Mouse (Mus musculus) Muller cell, postnatal 12 days (primary cell): ENCODE measurements around the gene Thsd4.

Experiments
- DNase-seq: peaks from one replicate; pipeline ENCODE4 v3.0.0-alpha.2; 2015; ENCODE audit errors: inconsistent ontology term

Gene Thsd4

DNA sequence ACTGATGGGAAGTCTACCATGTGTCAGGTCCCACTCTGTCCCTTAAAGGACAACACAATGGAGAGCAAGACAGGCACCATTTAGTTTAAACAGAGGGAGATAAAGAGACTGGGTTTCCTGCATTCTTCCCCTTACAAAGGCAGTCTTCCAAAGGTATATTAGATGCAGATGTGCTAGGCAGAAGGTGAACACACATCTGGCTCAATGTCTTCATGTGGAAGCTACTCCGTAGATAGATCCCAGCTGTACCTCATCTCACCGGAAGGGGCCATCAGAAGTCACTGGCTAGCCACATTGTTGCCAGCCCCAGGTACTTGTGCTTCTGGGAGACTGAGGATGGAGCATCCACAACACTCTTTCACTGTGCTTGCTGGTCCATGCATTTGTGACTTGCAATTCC lies 301.4 kb downstream of the Thsd4 start:
- no peak for DNase-seq

GRCm38 (mm10) chr9:60218396-60218795 lies 303.4 kb downstream of the Thsd4 start:
- DNase-seq: no peak

- DNase-seq: no peak
Observed at GRCm38 (mm10) chr9:60216029-60216428, 305.8 kb downstream of the Thsd4 start.

DNA sequence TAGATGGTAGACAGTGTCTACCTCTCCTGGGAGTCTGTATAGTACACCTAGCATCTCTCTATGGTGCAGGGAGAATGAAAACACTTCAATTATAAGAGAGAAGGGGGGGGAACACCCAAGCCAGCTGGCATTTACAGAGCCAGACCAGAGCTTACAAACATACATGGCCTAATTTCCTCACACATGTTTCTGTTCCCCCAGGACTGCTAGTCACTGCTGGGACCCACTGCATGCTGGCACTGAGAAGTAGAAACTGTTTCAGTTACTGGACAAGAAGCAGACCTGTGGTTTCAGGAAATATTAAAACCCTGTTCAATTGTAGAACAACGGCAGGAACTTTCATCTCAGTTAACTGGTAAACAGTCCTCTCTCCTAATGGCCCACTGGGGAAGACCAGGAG lies 308.7 kb downstream of the Thsd4 start:
- DNase-seq: no peak

GRCm38 (mm10) chr9:60208843-60209242 lies 313.0 kb downstream of the Thsd4 start:
- DNase-seq: peak; percentile 58

DNA sequence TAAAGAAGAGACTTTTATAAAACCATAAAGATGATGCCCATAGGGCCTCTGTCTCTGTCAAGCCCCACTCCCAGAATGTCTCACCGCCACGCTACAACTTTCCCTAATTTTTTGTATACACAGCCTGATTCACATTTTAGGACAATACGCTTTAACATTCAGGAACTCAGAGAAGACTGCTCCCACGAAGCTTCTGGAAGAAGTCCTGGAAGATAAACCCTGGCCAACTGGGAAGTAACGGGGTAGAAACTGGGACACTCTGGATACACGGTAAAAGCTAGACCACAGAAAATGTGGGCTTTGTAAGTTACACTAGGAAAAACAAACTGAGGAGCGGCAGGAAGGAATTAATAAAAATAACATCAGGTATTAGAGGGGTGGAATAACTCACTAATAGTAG lies 318.7 kb downstream of the Thsd4 start:
- no peak for DNase-seq

DNA sequence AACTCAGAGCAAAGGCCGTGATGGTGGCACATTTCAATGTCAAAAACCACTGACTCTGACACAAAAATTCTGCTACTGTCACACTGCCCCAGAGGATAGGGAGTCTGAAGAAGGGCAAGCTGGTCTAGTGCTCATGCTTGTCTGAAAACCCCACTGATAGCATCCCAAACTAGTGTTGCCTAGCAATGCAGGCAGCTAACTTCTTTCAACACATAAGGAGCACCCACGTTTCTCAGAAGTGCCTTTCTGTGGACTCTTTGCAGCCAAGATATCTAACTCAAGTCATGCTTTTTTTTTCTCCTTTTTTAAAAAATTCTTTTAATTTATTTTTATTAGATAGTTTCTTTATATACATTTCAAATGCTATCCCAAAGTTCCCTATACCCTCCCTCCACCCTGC lies 321.4 kb downstream of the Thsd4 start:
- DNase-seq: no peak

DNA sequence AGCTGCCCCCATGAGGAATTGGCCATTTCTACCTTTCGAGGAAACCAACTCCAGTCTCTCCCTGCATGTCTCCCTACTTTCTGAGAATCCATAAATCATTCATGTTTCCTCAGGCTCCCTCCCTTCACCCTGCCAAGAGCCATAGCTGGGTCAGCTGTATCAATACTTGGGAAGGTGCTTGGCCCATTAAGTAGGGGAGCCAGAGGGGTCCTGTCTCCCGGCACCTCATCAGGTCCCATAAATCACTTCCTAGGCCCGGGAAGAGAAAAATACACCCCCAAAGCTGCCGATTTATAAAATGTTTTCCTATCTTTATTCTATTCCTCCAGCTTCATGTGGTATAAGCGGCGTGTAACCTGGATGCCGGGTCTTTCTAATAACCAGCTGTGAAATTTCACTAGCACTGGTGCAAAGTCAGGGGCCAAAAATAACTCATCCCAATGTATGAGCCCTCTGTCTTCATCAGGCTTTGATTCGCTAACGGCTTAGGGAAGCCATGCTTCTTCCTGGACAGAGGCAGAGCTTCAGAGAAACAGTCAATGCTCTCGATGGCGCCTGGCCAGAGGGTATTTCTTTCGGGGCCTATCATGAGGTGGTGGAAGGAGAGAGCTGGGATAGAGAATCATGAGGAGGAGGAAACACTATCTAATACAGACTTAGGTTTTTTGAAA lies 323.2 kb downstream of the Thsd4 start:
- DNase-seq: no peak

DNA sequence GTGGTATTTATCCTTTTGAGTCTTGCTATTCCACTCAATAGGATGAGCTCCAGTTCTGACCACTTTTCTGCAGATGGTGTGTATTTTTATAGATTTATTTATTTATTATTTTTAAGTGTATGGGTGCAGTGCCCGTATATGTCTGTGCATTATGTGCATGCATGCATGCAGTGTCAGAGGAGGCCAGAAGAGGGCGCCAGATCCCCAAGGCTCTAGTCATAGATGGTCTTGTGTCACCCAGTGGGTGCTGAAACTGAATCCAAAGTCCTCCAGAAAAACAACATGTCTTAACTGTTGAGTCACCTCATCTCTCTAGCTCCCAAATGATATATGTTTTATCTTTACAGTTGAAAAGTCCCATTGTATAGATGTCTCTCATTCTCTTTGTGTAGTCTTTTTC lies 326.3 kb downstream of the Thsd4 start:
- DNase-seq: no peak

DNA sequence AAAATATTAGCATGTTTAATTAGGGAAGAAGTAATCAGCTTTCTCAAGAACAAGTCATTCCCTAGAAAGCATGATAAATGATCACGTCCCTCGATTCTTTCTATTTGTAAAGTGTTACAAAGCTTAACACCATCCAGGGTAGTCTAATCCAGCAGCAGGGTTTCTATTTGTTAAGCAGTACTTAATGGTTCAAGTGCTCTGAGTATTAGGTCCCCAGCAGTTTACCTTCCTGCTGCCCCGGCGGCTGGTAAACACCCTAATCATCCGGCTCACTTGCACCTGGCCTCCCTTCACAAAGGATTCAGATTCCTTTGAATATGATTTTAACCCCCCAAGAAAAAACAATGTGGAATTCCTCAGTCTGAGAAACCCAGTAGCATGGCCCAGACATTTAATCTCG lies 326.9 kb downstream of the Thsd4 start:
- no peak for DNase-seq

- DNase-seq: no peak
Observed at GRCm38 (mm10) chr9:60192321-60192720, 329.5 kb downstream of the Thsd4 start.

GRCm38 (mm10) chr9:60187437-60187836 lies 334.4 kb downstream of the Thsd4 start:
- DNase-seq: no peak

DNA sequence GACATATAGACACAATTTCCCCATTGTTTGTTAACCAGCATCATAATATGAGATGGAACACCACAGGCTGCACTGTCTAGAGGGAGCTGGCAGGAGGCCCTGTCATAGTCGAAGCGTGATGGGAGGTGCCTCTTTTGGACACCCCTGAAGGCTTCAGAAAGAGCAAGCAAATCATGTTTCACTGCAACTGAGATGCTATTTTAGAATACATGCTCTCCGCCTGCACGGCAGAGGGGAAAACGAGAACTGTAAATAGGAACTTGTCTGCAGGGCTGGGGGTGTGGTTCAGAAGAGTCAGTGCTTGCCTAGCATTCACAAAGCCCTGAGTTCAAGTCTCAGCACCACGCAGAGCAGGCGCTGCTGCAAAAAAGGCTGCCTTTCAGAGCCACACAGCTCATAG lies 334.9 kb downstream of the Thsd4 start:
- DNase-seq: no peak

DNA sequence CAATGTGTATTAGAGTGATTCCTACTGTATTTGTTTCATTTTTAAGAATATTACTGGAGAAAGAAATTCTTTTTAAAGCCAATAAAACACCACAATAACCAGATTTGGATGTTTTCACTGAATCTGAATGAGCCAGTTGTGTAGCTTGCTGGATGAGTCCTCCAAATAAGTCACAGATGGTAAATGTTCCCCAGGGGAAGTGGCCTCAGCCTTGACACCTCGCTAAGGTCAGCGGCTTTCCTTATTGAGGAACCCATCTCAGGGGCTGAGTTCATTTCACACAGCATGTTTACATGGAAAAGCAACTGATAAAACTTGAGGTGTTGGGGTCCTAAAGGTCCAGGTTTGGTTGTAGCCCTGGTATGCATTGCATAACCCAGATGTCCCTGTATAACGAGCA lies 337.8 kb downstream of the Thsd4 start:
- DNase-seq: no peak

GRCm38 (mm10) chr9:60182371-60182770 lies 339.5 kb downstream of the Thsd4 start:
- DNase-seq: no peak

GRCm38 (mm10) chr9:60180936-60181335 lies 340.9 kb downstream of the Thsd4 start:
- no peak for DNase-seq

- DNase-seq: no peak
Observed at GRCm38 (mm10) chr9:60180114-60180513, 341.7 kb downstream of the Thsd4 start.

DNA sequence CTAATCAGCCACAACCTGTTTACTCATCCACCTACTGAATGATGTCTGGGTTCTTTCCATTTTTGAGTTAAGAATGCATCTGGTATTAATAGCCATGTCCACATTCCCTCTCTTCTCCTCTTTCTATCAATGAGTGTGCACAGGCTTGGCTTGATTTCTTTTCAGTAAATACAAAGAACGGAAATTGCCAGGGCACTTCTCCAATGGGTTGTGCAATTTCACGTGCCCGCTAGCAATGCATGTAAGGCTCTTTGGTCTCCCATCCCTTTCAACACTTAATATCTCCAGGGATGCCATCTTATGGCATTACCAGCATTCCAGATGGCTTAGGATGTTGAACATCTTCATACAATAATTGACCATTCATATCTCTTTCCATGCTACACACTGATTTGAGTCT lies 345.5 kb downstream of the Thsd4 start:
- DNase-seq: peak; percentile 17

DNA sequence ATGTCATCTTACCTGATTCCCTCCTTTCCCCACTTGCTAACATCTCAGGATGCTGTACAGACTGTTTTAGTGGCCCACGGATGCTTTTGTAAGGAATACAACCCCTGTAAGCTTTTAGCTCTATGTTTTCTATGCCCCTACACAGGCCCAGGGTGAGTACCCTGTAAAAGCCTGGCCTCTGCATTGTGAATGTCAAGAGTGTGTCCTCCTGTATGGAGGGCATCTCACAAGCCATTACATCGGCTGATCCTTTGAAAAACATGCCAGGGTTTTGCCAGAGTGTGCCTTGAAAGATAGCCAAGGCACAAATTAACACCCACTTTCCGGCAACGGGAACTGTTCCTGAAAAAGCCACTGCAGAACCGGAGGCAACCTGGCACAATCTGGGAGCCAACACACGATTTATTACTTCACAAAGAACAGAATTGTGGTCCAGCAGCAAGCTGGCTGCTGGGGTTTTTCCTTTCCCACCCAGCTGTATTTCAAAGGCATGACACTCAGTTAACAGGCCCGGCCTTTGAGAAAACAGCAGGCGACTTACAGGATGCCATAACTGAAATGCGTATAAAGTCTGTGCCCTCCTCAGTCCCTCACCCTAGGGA lies 349.3 kb downstream of the Thsd4 start:
- peak; percentile 57 for DNase-seq

GRCm38 (mm10) chr9:60166990-60167389 lies 354.9 kb downstream of the Thsd4 start:
- peak; percentile 30 for DNase-seq

- DNase-seq: peak; percentile 6
Observed at GRCm38 (mm10) chr9:60160855-60161254, 361.0 kb downstream of the Thsd4 start.

GRCm38 (mm10) chr9:60160194-60160593 lies 361.7 kb downstream of the Thsd4 start:
- DNase-seq: no peak

DNA sequence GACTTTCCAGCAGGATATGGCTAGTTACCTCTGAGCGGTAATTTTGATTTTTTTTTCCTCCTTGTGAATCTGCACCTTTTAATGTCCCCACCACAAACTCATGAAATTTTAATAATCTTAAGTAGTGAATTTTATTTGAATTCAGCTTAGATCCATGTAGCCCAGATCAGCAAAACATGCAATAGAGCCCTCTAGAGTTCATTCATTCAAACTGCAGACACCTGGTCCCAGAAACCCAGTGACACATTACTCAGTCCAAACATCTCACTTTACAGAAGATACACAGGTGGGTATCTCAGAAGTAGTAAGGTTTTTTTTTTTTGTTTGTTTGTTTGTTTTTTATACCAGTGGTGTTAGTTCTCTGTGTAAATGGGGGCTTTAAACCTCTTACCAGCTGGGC lies 368.9 kb downstream of the Thsd4 start:
- no peak for DNase-seq
